Mouse (Mus musculus): Measurements from ENCODE around the gene F2rl2.

F2rl2 gene

DNA sequence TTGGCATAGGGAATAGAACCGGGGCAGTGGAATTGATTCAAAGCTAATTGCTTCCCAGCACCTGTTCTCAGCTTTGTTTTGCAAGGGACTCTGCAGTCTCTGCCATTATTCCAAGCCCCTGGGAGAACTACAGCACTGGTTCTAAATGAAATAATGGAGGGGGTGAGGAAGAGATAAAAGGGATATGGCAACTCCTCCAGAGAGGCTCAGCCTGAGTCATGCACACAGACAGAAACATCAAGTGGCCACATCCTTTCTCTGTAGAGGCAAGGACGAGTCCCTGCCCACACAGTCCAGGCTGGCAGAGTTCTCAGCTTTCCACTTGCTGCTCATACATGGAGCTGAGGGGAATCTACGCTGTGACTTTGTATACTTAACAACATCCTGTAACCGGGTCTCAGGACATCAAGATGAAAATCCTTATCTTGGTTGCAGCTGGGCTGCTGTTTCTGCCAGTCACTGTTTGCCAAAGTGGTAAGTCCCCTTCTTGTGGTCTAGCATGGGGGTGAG is at the start of gene F2rl2:
Gene F2rl2 (plus strand): TSS at position 200 of the 510 bp plus-strand sequence.
- DNase-seq (ENCODE audit: low spot score) = no peak

DNA sequence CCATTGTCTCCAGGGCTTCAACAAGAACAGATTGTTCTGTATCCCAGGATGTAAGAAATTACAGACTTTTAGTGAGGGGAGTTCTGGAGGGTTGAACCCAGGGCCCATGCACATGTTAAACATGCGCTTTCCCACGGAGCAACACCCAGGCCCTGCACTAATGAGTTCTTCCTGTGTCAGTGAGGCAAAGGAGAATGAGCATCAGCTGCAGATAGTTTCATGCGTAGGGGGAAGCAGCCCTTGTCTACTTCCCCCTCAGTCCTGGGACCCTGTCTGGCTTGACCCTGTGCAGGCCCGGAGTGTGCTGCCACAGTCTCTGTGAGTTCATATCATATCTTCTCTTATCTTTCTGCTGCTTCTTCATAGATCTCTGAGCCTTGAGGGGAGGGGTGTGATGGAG is 49.4 kb upstream of the F2rl2 start:
- no peak for DNase-seq (ENCODE audit: low spot score)

DNA sequence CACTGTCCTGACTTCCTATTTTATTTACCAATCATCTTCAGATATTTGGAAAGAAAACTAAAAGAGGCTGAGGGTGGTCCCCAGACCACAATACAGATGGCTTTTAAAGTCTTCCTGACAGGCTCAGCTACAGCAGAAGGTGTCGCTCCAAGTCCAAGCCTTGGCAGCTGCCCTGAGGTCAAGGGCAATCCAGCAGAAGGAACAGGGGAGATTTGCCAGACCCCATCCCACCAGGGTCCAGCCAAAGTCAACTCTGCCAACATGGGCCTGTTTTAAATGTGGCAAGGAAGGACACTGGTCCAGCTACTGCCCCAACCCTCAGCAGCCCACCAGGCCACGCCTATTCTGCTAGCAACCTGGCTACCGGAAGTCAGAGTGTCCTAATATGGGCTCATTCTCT is 46.7 kb upstream of the F2rl2 start:
- DNase-seq (ENCODE audit: low spot score) = no peak

DNA sequence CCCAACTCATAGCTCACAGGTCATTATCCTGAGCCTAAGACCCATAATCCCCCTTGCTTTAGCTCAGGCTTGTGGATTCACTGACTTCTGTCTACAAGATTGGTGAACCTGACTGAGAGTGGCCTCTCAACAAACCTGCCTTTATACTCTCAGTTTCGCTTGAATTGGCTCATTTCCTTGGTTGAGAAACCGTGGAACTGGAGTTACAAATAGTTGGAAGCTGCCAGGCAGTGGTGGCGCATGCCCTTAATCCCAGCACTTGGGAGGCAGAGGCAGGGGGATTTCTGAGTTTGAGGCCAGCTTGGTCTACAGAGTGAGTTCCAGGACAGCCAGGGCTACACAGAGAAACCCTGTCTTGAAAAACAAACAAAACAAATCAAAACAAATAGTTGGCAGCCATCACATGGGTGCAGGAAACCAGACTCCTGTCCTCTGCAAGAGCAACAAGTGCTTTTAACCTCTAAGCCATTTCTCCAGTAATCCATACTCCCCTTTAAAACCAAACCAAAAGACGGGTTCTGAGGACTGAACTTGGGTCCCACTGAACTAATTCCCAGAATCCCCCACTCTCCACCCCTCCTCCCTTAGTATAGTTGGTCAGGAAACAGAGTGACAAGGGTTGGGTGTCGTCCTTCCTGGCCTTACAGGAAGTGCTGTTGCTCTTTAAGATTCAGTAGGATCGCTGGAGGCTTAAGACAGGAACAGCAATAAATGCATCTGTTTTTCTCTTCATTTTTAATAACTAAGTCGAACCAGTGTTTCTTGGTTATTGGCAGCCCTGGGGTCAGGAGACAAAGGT is 44.6 kb upstream of the F2rl2 start:
- DNase-seq (ENCODE audit: low spot score) = no peak

DNA sequence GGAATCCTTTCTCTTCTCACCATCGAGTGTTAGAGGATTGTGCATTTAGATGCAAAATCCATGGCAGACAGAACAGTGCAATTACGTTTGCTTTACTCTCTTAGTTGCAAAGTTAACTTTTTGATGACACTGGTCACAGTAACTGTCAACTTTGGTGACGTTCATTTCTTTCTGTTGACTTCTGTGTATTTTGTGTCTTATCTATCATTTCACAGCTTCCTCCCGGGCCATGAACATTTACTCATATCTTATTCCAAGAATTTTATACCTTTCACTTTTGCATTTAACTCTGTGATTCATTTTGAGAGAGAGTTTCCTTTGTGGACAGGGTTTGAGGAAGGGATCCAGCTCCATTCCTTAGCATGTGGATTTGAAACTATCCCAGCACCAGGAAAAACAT is 43.0 kb upstream of the F2rl2 start:
- DNase-seq (ENCODE audit: low spot score) = no peak

DNA sequence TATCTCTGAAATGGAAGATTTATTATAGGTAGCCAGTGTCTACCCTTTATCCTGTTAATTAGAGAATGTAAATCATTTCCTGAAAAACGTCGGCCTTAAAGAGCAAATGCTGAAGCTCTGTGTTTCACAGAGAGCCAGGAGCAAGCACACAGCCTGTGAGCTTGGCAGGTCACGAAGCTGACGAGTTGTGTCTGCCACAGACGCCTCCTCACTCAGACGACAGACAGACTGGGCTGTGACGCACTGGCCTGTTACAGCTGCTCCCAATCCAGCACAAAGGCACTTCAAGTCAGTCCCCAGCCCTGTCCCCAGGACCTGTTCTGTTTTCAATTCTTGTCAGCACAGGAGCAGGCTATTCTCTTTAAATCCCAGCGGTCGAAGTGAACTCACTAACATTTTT is 41.4 kb upstream of the F2rl2 start:
- DNase-seq (ENCODE audit: low spot score) = no peak

DNA sequence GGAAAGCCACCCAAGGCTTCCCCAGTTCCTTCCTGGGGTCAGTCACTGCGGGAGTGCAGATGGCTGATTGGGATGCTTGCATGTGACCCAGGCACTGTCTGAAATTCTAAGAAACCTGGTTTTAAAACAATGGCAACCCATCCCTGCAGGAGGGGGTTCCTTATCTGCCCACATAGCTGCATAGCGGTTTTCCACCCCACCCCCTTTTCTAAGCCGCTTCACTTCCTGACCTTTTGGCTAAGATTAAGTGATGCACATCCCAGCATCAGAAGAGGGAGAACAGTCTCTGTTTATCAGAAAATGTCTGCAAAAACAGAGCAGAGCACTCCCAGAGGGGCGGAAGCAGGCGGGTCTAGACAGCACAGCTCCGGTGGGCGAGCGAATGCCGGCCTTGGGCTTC is 39.5 kb upstream of the F2rl2 start:
- no peak for DNase-seq (ENCODE audit: low spot score)

DNA sequence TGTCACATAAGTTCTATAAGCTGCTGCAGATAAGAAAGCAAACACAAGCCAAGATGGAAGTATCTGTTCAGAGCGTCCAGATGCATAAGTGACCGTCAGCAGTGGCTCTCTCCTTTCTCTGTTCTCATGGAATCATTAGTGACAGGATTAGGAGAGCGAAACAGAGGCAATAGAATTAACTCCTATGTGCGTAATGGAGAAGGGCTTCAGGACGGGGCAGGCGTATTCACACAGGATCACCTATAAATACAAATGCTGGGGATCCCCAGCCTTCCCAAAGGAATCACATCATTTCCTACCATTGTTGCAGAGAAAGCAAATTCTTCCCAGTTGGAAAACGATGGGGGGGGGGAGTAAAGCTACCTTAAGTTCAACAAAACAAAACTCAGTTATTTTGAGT is 37.2 kb upstream of the F2rl2 start:
- no peak for DNase-seq (ENCODE audit: low spot score)

DNA sequence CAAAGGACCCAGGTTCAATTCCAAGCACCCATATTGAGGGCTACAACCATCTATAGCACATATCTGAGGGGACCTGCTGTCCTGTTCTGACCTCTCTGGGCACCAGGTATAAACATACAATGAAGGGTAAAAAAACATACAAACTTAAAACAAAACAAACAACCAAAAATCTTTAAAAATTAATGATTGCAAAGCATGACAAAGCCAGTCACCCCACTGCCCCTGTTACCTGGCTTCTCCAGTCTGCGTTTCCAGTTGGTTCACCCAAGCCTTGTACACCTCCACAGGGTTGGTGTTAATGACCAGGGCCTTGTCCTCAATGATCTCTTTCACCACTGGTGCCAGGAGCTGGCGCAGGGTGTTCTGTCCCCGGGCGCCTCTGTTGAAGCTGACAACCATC is 32.8 kb upstream of the F2rl2 start:
- no peak for DNase-seq (ENCODE audit: low spot score)

DNA sequence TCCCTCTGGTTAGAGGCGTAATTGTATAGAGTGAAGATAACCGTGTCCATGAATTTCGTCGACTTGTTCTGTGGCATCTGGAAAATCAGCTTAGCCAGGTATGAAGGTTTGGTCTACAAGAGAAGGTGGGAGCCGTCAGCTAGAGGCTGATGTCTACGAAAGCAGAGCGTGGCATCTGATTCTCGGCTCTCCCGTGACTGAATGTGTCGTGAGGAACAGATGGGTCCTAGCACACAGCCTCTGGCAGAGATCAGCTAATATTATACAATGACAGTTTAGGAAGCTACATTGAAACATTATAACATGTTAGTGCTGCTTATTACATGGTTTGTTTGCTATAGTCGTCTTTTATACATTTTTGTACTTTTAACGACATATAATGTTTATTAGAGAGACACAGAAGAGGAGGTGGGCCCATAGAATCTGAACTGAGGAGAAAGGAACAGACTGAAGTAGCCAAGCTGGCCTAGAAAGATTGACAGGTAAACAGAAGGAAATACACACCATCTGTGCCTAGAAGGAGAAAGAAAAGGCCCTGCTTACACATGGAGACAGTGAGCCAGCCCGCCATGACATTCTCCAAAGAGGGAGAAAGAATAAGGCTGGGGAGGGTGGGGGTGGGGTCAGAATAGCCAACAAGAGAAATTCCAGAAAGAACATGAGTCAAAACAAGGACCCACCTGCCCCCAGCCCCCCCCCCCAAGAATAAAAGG is 30.9 kb upstream of the F2rl2 start:
- no peak for DNase-seq (ENCODE audit: low spot score)

DNA sequence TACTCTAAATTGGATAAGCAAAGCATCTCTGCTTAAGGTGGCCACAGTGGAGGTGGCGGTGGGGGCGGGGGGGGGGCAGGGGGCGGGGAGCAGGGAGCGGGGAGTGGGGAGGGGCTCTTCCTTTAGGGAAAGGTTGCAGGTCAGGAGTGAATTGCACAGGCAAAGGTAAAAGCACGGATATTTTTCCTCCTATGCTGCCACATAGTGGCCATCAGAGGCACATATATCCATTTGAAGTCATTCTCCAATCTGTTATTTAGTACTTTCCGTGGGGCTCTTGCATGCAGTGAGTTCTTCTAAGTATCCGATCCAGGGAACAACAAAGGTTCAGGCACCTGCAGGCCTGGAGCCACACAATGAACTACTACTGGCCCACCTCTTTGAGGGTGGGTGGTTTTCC is 29.4 kb upstream of the F2rl2 start:
- DNase-seq (ENCODE audit: low spot score) = no peak

DNA sequence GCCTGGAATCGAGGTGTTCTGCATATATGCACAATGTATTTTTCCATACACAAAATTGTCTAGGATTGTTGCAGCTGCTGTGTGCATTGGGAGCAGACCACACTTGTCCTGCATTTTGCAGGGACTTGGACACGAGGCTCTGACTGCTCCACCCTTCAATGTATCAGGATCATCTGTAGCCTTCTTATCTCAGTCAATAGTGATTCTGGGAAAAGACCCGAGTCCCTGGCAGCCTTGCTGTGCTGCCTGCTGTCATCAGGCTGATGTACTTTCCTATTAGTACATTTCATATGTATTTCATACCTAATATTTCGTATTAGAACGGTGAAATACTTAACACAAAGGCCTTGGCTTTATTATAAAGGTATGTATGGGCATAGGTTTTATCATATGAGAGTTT is 26.1 kb upstream of the F2rl2 start:
- no peak for DNase-seq (ENCODE audit: low spot score)

DNA sequence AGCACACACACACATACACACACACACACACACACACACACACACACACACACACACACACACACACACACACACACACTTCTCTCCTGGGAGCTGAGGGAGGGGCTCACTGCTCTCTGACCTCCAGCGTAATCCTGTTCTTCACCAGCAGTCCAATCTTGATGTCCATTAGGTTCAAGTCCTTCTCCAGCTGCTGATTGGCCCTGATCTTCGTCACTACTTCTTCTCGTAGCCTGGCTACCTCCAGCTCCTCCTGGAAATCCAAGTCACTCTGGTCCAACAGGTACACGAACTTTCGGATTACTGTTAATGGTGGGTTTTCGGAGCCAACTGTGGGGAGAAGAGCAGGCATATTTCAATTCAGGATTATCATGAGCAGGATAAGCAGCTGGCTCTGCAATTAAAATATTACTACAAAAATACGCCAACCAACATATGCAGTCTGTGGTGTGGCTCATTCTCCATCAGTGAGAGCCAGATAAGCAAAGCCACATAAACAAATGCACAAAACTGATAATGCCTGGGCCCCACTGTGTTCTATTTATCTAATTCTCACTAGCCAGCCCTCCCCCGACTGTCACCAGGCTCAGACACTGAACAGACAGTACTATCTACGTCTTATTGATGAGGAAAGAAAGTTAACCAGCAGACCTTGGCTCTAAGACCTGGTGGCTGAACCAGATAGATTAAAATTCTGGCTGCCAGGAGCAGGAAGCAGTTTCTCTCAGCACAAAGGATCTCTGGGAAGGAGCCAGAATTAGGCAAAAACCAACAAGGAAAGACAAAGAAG is 25.4 kb upstream of the F2rl2 start:
- DNase-seq (ENCODE audit: low spot score) = no peak

DNA sequence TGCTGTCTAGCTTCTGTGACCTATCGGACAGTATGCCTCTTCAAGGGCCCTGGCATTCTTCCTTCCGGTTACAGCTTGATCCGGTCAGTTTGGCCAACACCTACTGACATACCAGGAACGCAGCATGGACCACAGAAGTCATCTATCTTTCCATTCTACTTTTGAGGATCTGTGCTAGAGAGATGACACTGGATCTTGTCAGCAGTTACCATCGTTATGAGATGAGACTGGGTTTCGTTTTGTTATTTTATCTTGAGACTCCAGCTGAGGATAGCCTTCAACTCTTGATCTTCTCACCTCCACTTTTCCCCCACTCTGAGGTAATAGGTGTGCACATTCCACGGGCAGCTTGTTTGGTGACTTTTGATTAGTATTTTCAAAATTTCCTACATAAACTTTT is 24.3 kb upstream of the F2rl2 start:
- DNase-seq (ENCODE audit: low spot score) = no peak

DNA sequence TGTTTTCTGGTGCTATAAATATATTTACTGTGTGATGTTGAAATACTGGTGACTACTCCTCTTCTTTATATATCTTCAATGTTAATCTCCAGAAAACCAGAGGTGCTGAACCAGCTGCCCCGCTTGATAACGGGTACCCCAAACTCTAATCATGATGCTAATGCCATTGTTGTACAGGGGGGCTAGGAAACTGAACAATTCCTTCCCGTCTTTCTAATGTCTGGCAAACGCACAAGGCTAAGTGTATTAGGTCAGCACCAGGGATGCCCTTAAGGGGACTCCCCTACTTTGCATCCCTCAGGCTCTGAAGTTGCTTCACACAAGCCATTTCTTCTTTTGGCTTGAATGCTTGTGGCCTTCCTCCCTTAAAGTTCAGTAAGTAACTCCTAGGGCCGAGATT is 17.6 kb upstream of the F2rl2 start:
- no peak for DNase-seq (ENCODE audit: low spot score)

DNA sequence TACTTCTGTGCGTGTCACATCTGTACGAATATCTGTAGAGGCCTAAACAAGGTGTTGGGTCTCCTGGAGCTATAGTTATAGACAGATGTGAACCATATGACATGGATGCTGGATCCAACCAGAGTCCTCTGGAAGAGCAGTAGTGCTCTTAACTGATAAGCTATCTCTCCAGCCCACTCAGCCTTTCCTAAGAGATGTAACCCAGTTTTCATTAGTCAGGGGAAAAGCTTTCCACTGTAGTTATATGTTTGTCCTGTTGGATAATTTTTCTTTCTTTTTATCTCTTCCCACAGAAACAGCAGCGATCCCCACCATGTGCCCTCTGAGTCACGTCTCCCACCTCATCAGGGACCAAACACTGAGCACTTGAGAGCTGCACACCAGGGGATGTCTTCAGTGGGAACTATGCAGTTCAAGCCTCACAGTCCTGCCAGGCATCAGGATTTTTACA is 17.1 kb upstream of the F2rl2 start:
- no peak for DNase-seq (ENCODE audit: low spot score)

DNA sequence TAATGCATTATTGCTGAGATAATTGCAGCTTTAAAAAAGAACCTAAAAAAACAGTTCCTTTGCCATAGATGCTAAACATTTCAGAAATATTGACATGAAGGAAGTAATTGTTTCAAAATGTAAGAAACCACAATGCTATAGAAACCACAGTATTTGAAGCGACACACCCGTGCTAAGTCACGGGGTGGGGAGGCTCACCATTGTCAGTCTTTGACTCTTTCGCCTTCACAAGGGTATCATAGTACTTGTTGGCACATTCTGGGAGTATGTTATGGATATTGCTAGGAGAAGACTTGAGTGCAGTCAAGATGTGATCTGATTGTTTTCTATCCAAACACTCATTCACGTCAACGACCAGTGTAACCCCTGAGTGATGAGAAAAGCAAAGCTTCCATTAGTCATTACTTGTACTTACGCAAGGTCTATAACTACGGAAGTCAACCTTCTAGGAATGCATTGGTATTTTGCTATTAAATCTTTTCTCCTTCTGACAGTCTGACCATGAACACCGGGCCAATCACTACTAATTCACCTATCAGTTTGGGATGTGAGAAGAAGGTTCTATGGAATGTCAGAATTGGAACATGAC is 11.9 kb upstream of the F2rl2 start:
- no peak for DNase-seq (ENCODE audit: low spot score)

DNA sequence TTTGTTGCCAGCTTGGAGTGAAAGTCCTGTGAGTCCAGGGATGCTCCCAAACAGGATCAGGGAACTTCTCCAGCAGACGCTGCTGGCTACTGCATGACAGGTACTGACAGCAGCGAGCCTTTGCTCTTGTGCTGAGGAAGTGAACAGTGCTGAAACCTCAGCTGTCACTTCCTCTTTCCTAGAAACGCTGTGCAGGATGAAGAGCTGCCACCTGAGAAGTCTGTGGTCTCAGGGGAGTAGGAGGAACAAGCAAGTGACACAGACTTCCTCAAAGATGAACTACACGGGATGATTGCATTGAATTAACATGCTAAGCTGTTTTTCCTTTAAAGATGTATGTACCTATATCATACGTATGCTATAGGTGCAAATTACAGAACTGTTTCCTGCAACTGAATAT is 10.9 kb upstream of the F2rl2 start:
- DNase-seq (ENCODE audit: low spot score) = no peak

DNA sequence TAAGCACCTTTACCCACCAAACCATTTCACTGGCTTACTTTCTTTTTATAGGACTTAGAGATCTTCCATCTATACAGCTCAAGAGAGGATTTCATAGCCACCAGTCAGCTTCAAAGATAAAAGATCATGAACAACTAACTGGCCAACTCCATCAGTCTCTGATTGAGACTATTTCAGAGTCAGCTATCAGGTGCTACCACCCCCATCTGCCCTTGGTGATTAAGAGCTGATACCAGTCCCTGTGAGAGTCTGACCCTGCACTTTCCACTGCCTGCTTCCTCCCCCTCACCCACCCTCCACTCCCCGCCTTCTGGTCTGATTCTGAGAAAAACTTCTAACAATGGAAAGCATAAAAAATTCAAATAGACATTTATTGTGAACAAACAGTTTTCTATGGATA is 8.1 kb upstream of the F2rl2 start:
- DNase-seq (ENCODE audit: low spot score) = no peak

DNA sequence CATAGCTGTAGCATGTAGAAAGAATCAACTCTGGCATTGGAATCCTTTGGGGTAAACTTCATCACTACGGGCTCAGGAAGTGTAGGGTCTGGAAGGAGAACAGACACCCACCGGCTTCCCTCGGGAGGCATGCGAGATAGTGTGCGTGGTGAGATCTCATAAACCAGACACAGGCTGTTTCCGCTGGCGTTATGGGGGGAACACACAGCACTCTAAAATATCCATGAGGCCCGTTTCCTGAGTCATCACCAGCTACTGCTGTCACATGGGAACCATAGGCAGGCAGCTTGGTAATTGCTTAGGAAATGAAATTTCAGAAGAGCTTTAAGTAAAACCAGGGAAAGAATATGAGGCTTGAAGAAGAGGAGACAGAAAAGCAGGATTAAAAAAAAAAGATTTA is 4.5 kb upstream of the F2rl2 start:
- no peak for DNase-seq (ENCODE audit: low spot score)

DNA sequence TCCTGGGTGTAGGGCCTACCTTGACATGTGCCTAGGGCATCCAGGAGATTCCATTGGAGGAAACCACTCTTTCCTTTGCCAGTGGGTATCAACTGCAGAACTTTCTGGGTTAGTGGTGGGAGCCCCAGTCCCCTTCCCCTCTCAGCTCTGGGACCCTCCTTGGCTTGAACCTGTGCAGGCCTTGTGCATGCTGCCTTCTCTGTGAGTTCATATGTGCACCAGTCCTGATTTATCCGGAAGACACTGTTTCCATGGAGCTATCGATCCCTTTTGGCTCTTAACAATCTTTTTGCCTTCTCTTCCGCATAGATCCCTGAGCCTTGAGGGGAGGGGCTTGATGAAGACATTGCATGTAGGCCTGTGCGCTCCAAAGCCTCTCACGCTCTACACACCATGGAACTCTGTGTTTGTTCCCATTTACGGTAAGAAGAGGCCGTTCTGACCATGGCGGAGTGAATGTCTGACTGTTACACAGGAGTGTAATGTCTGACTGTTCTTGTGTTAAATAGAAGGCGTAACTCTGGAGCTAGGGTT is 466 bp upstream of the F2rl2 start:
- DNase-seq (ENCODE audit: low spot score) = no peak

DNA sequence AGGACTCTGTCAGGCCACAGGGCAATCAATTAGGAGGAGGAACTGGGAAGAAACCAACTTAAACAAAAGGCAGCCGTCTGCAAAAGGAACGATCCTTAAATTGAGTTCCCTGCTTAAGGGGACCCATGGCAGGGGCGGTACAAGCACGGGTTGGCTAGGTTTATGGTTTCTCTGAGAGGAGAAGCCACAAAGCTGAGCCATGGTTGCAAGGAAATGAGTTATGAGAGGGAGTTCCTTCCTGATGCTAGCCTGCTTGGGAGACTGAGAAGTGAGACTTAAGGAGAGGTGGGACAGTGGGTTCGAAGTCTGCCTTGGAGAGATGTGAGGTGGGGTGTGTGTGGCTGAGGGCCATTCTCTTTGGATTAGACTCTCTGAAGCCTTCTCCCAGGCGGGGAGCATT is 1.2 kb downstream of the F2rl2 start:
- DNase-seq (ENCODE audit: low spot score) = no peak

Data from ovary, postnatal 14 days (tissue).